Mouse (Mus musculus): ENCODE measurements around the gene Erfe. TPM values are rescaled to one million over a fixed set of nuclear protein-coding genes. Genes with fewer than 3 reads are reported as not detected.

Erfe gene
- polyA plus RNA-seq, 1 experiment from 2014 or later: 1.9 TPM

GRCm38 (mm10) chr1:91381091-91381471 is 14.9 kb downstream of the Erfe start:
- no peaks in the 10 kb centered on the region for H3K27me3 ChIP-seq
- WGBS: 92% methylated on average over 4 of the region's 4 CpGs
- H3K4me2 ChIP-seq: no peak overlapping the region
- H3K36me3 ChIP-seq: peaks cover 94% of the 10 kb centered on the region
- no peak for ATAC-seq (replicated peaks; ENCODE audit: low FRiP score)
- H3K9ac ChIP-seq: no peak overlapping the region
- H3K9me3 ChIP-seq (replicated peaks): no peaks in the 10 kb centered on the region
- no peak overlapping the region for H3K27ac ChIP-seq
- no peaks in the 10 kb centered on the region for H3K4me1 ChIP-seq
- H3K4me3 ChIP-seq (replicated peaks): no peak overlapping the region

GRCm38 (mm10) chr1:91390369-91390768 is 24.1 kb downstream of the Erfe start:
- H3K9ac ChIP-seq: no peak overlapping the region
- H3K27ac ChIP-seq: no peak overlapping the region
- no peaks in the 10 kb centered on the region for H3K27me3 ChIP-seq
- H3K4me2 ChIP-seq: no peak overlapping the region
- no peak for ATAC-seq (replicated peaks; ENCODE audit: low FRiP score)
- H3K4me1 ChIP-seq: no peaks in the 10 kb centered on the region
- 94% methylated on average over 5 of the region's 5 CpGs for WGBS
- H3K36me3 ChIP-seq: peaks cover 87% of the 10 kb centered on the region
- no peak overlapping the region for H3K4me3 ChIP-seq (replicated peaks)
- no peaks in the 10 kb centered on the region for H3K9me3 ChIP-seq (replicated peaks)

GRCm38 (mm10) chr1:91397927-91398259 is 31.7 kb downstream of the Erfe start:
- Histone ChIP-seq H3K9ac (peak overlapping the region; percentile 95), H3K4me3 (replicated peaks) (peak overlapping the region; percentile 95), H3K4me2 (peak overlapping the region; percentile 88), H3K27me3 (no peaks in the 10 kb centered on the region), H3K27ac (peak overlapping the region; percentile 87), H3K36me3 (peaks cover 23% of the 10 kb centered on the region), H3K9me3 (replicated peaks) (no peaks in the 10 kb centered on the region), H3K4me1 (peaks cover 20% of the 10 kb centered on the region)
- ATAC-seq (replicated peaks; ENCODE audit: low FRiP score): no peak
- under 1% methylated on average over 12 of the region's 12 CpGs for WGBS

- peak within 1 kb of the TSS; percentile 95 for H3K4me3 ChIP-seq (replicated peaks)
- under 1% methylated on average over 61 of the region's 91 CpGs for WGBS
- peak; percentile 97 for ATAC-seq (replicated peaks; ENCODE audit: low FRiP score)
- peaks cover 18% of the 10 kb centered on the region for H3K36me3 ChIP-seq
- H3K9ac ChIP-seq: peak within 1 kb of the TSS; percentile 95
- no peaks in the 10 kb centered on the region for H3K27me3 ChIP-seq
- H3K4me1 ChIP-seq: peaks cover 20% of the 10 kb centered on the region
- H3K27ac ChIP-seq: peak within 1 kb of the TSS; percentile 87
- no peaks in the 10 kb centered on the region for H3K9me3 ChIP-seq (replicated peaks)
- H3K4me2 ChIP-seq: peak within 1 kb of the TSS; percentile 88
These were observed 32.2 kb downstream of the Erfe start, which contains the start of gene Ilkap for GRCm38 (mm10) chr1:91398260-91399062. Gene Ilkap, minus strand, starts transcription at chr1:91398815.

GRCm38 (mm10) chr1:91404976-91405375 is 38.7 kb downstream of the Erfe start:
- Histone ChIP-seq H3K4me1 (0 out of 2 replicates have a peak, but pooled peaks cover 4% of the 10 kb centered on the region), H3K27me3 (no peaks in the 10 kb centered on the region), H3K27ac (no peak overlapping the region), H3K4me2 (no peak overlapping the region), H3K4me3 (replicated peaks) (no peak overlapping the region), H3K36me3 (no peaks in the 10 kb centered on the region), H3K9ac (no peak overlapping the region), H3K9me3 (replicated peaks) (no peaks in the 10 kb centered on the region)
- ATAC-seq (replicated peaks; ENCODE audit: low FRiP score): no peak
- WGBS: 17% methylated on average over 1 of the region's 1 CpGs

GRCm38 (mm10) chr1:91405406-91406169 is 39.4 kb downstream of the Erfe start:
- H3K4me1 ChIP-seq: 0 out of 2 replicates have a peak, but pooled peaks cover 4% of the 10 kb centered on the region
- no peaks in the 10 kb centered on the region for H3K36me3 ChIP-seq
- no peak overlapping the region for H3K4me3 ChIP-seq (replicated peaks)
- H3K27ac ChIP-seq: no peak overlapping the region
- WGBS: 59% methylated on average over 23 of the region's 23 CpGs
- no peak overlapping the region for H3K4me2 ChIP-seq
- no peak overlapping the region for H3K9ac ChIP-seq
- H3K9me3 ChIP-seq (replicated peaks): no peaks in the 10 kb centered on the region
- no peak for ATAC-seq (replicated peaks; ENCODE audit: low FRiP score)
- no peaks in the 10 kb centered on the region for H3K27me3 ChIP-seq

- Histone ChIP-seq H3K4me1 (peaks cover 18% of the 10 kb centered on the region), H3K27me3 (no peaks in the 10 kb centered on the region), H3K27ac (no peak overlapping the region), H3K9ac (no peak overlapping the region), H3K9me3 (replicated peaks) (no peaks in the 10 kb centered on the region), H3K4me3 (replicated peaks) (no peak overlapping the region), H3K36me3 (no peaks in the 10 kb centered on the region), H3K4me2 (no peak overlapping the region)
- WGBS: 78% methylated on average over 4 of the region's 4 CpGs
- no peak for ATAC-seq (replicated peaks; ENCODE audit: low FRiP score)
These were observed 41.6 kb downstream of the Erfe start for GRCm38 (mm10) chr1:91407819-91408218.

GRCm38 (mm10) chr1:91411631-91412285 is 45.5 kb downstream of the Erfe start:
- Histone ChIP-seq H3K4me2 (peak overlapping the region; percentile 97), H3K36me3 (peaks cover 2% of the 10 kb centered on the region; the same call in 1 of the 2 replicates), H3K9me3 (replicated peaks) (no peaks in the 10 kb centered on the region), H3K27ac (no peak overlapping the region), H3K4me3 (replicated peaks) (peak overlapping the region; percentile 86), H3K27me3 (no peaks in the 10 kb centered on the region), H3K9ac (peak overlapping the region; percentile 93; the same call in 1 of the 2 replicates), H3K4me1 (peaks cover 33% of the 10 kb centered on the region)
- ATAC-seq (replicated peaks; ENCODE audit: low FRiP score): 0 out of 2 replicates have a peak, but pooled peaks have one; percentile 0
- 68% methylated on average over 8 of the region's 8 CpGs for WGBS

- peak overlapping the region; percentile 93 for H3K9ac ChIP-seq
- H3K4me2 ChIP-seq: peak overlapping the region; percentile 97
- peaks cover 33% of the 10 kb centered on the region for H3K4me1 ChIP-seq
- H3K27ac ChIP-seq: peak overlapping the region; percentile 95
- 4% methylated on average over 64 of the region's 65 CpGs for WGBS
- H3K4me3 ChIP-seq (replicated peaks): peak overlapping the region; percentile 86
- H3K27me3 ChIP-seq: no peaks in the 10 kb centered on the region
- H3K9me3 ChIP-seq (replicated peaks): no peaks in the 10 kb centered on the region
- H3K36me3 ChIP-seq: peaks cover 7% of the 10 kb centered on the region; the same call in 1 of the 2 replicates
- ATAC-seq (replicated peaks; ENCODE audit: low FRiP score): peak; percentile 45
These were observed 46.2 kb downstream of the Erfe start for GRCm38 (mm10) chr1:91412286-91413029.

- H3K27ac ChIP-seq: peak overlapping the region; percentile 95
- under 1% methylated on average over 34 of the region's 34 CpGs for WGBS
- peaks cover 13% of the 10 kb centered on the region; the same call in 1 of the 2 replicates for H3K36me3 ChIP-seq
- no peaks in the 10 kb centered on the region for H3K27me3 ChIP-seq
- peak overlapping the region; percentile 86 for H3K4me3 ChIP-seq (replicated peaks)
- H3K4me2 ChIP-seq: peak overlapping the region; percentile 97
- peak; percentile 95 for ATAC-seq (replicated peaks; ENCODE audit: low FRiP score)
- H3K9me3 ChIP-seq (replicated peaks): no peaks in the 10 kb centered on the region
- H3K4me1 ChIP-seq: peaks cover 33% of the 10 kb centered on the region
- H3K9ac ChIP-seq: peak overlapping the region; percentile 93
These were observed 46.8 kb downstream of the Erfe start for GRCm38 (mm10) chr1:91413030-91413506.

GRCm38 (mm10) chr1:91413536-91413897 is 47.3 kb downstream of the Erfe start:
- Histone ChIP-seq H3K9me3 (replicated peaks) (no peaks in the 10 kb centered on the region), H3K4me2 (peak overlapping the region; percentile 97), H3K4me1 (peaks cover 33% of the 10 kb centered on the region), H3K27ac (peak overlapping the region; percentile 95), H3K27me3 (no peaks in the 10 kb centered on the region), H3K9ac (peak overlapping the region; percentile 43), H3K4me3 (replicated peaks) (peak overlapping the region; percentile 86), H3K36me3 (peaks cover 13% of the 10 kb centered on the region; the same call in 1 of the 2 replicates)
- ATAC-seq (replicated peaks; ENCODE audit: low FRiP score): no peak
- under 1% methylated on average over 14 of the region's 14 CpGs for WGBS

Measured in kidney, embryonic 15.5 days (tissue).